Mouse (Mus musculus) midbrain, embryonic 13.5 days (tissue): ENCODE results near the gene Zmat3. TPM values are rescaled to one million over a fixed set of nuclear protein-coding genes. Genes with fewer than 3 reads are reported as not detected.
A peak's percentile ranks its signal among the peaks of the same experiment; 100 is the strongest.

Experiments
- ATAC-seq: fragments of 200-750 bp; cut with Nextera tagmentation; 2 replicates; pipeline ENCODE4 v1.8.0; 2017; ENCODE audit warnings: mild to moderate bottlenecking, moderate TSS enrichment, moderate library complexity
- H3K27ac ChIP-seq: fragments of 300-500 bp; sonication (generic); 2 replicates; pipeline ENCODE4 v1.5.1; 2015; ENCODE audit warnings: inconsistent platforms, mild to moderate bottlenecking, moderate library complexity
- H3K27me3 ChIP-seq: fragments of 300-500 bp; sonication (generic); 2 replicates; pipeline ENCODE4 v1.6.1; 2015; ENCODE audit warnings: mild to moderate bottlenecking, inconsistent platforms
- H3K36me3 ChIP-seq: fragments of 300-500 bp; sonication (generic); 2 replicates; pipeline ENCODE4 v1.6.1; 2015; ENCODE audit warnings: mild to moderate bottlenecking, inconsistent platforms
- H3K4me1 ChIP-seq: fragments of 300-500 bp; sonication (generic); replicated peaks from 2 replicates; pipeline ENCODE4 v1.6.1; 2015; ENCODE audit warnings: inconsistent platforms
- H3K4me2 ChIP-seq: fragments of 300-500 bp; sonication (generic); replicated peaks from 2 replicates; pipeline ENCODE4 v1.6.1; 2015; ENCODE audit warnings: moderate library complexity, mild to moderate bottlenecking, inconsistent platforms
- H3K4me3 ChIP-seq: fragments of 300-500 bp; sonication (generic); replicated peaks from 2 replicates; pipeline ENCODE4 v1.5.1; 2015; ENCODE audit warnings: mild to moderate bottlenecking, inconsistent platforms
- H3K9ac ChIP-seq: fragments of 300-500 bp; sonication (generic); replicated peaks from 2 replicates; pipeline ENCODE4 v1.6.1; 2015; ENCODE audit warnings: mild to moderate bottlenecking, inconsistent platforms
- H3K9me3 ChIP-seq: fragments of 300-500 bp; sonication (generic); 2 replicates; pipeline ENCODE4 v1.6.1; 2016; ENCODE audit warnings: mild to moderate bottlenecking, inconsistent platforms
- WGBS: fragments of 180-500 bp; shearing (Covaris S2); methylation state at CpG from one replicate; pipeline ENCODE4 v1.1.7; 2015; 5-methylcytosine and 5-hydroxymethylcytosine counted together
- polyA plus RNA-seq: library from polyadenylated mRNA; unstranded; fragments of >200 nt; fragmentation: Nextera tagmentation; extraction: Ambion mirVana; gene quantifications from 2 replicates; pipeline ENCODE4 v1.2.1, GENCODE M21; 2015

Zmat3 gene
- polyA plus RNA-seq, 1 experiment from 2014 or later = 9.4 TPM

DNA sequence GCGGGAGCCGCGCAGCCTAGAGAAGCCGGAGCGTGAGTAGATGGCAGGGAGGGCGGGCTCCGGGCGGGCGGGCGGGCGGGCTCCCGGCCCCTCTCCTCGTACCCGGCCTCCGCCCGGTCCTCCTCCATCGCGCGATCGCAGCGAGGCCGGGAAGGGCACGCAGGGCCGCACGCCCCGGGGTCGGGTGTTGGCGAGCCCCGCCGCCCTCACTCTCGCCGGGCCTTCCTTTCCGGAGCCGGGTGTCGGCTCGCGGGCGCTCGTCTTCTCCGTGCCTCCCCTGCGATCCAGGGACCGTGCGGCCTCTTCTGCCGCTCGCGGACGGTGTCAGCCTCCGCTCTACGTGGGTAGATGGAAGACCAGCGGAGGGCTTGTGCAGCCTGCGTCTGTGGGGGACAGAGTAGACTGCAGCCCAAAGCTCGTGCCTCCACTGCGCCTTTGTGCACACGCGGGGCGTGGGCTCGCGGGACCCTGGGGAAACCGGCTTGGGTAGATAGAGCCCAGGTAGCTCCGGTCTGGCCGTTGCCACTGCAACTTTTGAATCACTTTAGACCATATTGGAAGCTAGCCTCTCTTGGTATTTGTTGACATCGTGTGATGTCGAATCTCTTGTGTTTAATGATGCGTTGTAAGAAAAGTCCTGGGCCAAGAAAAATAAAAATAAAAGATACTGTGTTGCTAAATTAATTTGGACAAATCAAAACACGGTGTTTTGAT, 31.8 kb upstream of the Zmat3 start, which contains the start of gene Pik3ca:
Gene Pik3ca (plus strand): TSS at position 211 of the 714 bp plus-strand sequence.
- peak; percentile 80 for ATAC-seq
- WGBS = under 1% methylated on average over 43 of the region's 65 CpGs
- Histone ChIP-seq H3K4me2 (peak within 1 kb of the TSS; percentile 67), H3K36me3 (no peaks in the 10 kb centered on the region), H3K27me3 (no peaks in the 10 kb centered on the region), H3K9ac (peak within 1 kb of the TSS; percentile 95), H3K4me3 (peak within 1 kb of the TSS; percentile 91), H3K9me3 (no peaks in the 10 kb centered on the region), H3K27ac (peak within 1 kb of the TSS; percentile 96), H3K4me1 (peaks cover 40% of the 10 kb centered on the region)

DNA sequence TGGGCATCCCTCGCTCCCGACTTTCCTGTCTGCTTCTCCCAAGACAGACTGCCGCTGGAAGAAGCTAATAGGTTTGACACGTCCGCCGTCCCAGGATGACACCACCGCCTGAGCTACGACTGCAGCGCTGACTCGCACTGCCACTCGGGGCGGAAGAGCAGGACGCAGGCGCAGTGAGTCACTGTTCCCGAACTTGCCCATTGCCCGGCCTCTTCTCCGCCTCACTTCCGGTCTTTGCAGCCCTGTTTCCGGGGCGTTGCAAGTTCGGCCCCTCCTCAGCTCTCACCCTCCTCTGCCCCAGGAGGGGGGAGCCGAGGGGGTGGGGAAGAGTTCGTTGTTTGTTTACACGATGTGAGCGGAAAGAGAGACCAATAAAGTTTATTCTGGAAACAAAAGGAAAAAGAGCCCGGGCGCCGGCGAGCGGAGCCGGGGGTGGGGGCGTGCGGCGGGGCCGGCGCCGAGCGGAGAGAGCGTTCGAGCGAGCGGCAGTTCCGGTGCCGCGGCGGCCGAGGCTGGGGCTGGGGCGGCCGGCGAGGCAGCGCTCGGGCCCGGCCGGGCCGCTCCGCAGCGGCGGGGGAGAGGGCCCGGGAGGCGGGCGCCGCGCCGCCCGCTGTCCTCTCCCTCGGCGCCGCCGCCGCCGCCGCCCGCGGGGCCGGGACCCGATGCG, 31.1 kb upstream of the Zmat3 start:
- H3K36me3 ChIP-seq = no peaks in the 10 kb centered on the region
- H3K9me3 ChIP-seq = no peaks in the 10 kb centered on the region
- under 1% methylated on average over 47 of the region's 77 CpGs for WGBS
- peak overlapping the region; percentile 91 for H3K4me3 ChIP-seq
- H3K4me1 ChIP-seq = peaks cover 40% of the 10 kb centered on the region
- H3K4me2 ChIP-seq = peak overlapping the region; percentile 67
- H3K9ac ChIP-seq = peak overlapping the region; percentile 95
- peak; percentile 98 for ATAC-seq
- peak overlapping the region; percentile 96 for H3K27ac ChIP-seq
- no peaks in the 10 kb centered on the region for H3K27me3 ChIP-seq

DNA sequence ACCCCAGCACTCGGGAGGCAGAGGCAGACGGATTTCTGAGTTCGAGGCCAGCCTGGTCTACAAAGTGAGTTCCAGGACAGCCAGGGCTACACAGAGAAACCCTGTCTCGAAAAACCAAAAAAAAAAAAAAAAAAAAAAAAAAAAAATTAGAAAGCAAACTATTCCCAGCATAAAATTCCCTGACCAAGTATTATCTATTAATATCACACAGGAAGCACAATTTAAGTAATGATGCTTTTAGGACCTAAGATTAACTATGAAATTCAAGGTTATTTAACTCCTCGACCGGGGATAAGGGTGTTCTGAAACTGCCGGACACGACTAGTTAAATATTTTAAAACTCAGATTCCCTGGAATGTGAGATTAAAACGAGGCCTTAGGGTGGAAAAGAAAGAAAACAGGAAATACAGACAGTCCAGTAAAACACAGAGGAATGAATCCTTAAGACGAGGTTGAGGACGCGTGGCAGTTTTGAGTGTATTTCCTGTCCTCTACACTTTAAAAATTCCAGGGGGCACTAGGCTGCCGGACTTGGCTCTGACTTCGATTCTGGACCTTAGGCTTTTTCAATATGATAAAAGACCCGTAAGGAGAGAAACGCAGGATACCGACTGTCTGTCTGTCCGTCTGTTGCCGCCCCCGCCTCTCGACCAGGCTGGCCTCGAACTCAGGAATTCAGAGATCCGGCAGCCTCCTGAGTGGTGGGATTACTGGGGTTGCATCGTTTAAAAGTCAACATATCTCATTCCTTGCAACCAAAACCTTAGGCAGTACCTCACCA, 30.1 kb upstream of the Zmat3 start:
- peak overlapping the region; percentile 55 for H3K4me2 ChIP-seq
- ATAC-seq = no peak
- peak overlapping the region; percentile 91 for H3K4me3 ChIP-seq
- peak overlapping the region; percentile 57 for H3K9ac ChIP-seq
- H3K4me1 ChIP-seq = peaks cover 33% of the 10 kb centered on the region
- H3K27me3 ChIP-seq = no peaks in the 10 kb centered on the region
- H3K36me3 ChIP-seq = no peaks in the 10 kb centered on the region
- no peaks in the 10 kb centered on the region for H3K9me3 ChIP-seq
- 27% methylated on average over 24 of the region's 24 CpGs for WGBS
- H3K27ac ChIP-seq = peak overlapping the region; percentile 96

DNA sequence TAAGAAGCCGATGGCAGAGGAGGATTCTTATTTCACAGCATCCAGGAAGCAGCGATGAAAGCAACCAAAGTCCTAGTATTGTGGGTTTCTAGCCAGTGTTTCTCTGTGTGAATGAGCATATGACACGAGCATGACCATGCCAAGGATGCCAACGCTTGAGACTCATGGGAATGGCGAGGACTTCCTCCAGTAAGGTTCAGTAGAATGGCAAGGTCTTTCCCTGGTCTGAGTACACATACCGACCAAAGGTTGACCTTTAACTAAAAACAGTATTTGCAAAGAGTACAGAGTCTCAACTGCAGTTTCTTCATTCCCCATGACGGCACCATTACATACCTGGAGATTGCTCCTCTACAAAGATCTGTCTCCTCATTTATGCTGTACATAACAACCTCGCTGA, 28.2 kb upstream of the Zmat3 start:
- WGBS = 89% methylated on average over 8 of the region's 8 CpGs
- ATAC-seq = no peak
- H3K4me2 ChIP-seq = no peak overlapping the region

DNA sequence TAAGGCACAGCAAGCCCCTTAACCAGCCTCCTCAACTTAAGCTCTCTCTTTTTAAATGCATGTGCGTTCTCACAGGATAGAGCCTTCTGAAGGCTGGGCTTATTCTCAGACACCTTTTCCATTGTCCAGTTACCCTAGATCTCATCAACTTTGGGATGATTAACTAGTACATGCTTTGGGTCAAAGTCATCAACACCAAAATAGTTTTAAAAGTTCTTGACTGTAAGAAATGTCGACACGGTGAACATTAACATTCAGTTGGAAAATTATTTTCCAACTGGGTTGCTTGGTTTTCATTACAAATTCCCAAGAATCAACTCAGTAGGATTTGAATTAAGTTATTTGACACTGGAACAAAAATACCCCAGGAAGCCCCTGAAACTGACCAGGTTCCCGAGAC, 27.0 kb upstream of the Zmat3 start:
- WGBS = 86% methylated on average over 4 of the region's 4 CpGs
- H3K4me1 ChIP-seq = peaks cover 5% of the 10 kb centered on the region
- H3K4me3 ChIP-seq = no peak overlapping the region
- no peaks in the 10 kb centered on the region for H3K27me3 ChIP-seq
- no peak overlapping the region for H3K27ac ChIP-seq
- H3K4me2 ChIP-seq = no peak overlapping the region
- no peak for ATAC-seq
- no peaks in the 10 kb centered on the region for H3K36me3 ChIP-seq
- H3K9me3 ChIP-seq = no peaks in the 10 kb centered on the region
- H3K9ac ChIP-seq = no peak overlapping the region

More for the DNA sequence above, 28.2 kb upstream of the Zmat3 start:
- Histone ChIP-seq H3K4me3 (no peak overlapping the region), H3K9ac (no peak overlapping the region), H3K9me3 (no peaks in the 10 kb centered on the region), H3K4me1 (peaks cover 14% of the 10 kb centered on the region), H3K36me3 (no peaks in the 10 kb centered on the region), H3K27ac (no peak overlapping the region), H3K27me3 (no peaks in the 10 kb centered on the region)

DNA sequence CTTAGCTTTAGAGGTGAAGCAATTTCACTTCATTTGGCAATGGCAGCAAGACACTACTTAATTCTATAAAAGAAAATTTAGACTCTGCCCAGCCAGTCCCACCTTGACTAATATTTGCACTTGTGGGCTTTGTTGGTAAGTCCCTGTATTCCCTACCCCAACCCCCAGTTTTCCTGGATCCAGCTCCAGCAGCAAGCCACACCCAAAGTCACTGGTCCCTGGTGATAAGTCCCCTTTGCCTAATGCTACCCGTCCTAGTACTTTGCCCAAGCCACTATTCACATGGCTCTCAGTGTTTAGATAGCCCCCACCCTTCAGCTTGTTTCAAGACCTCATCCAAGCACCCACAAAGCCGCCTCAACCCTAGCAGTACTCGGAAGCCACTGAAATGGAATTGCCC, 15.7 kb upstream of the Zmat3 start:
- 77% methylated on average over 3 of the region's 3 CpGs for WGBS
- ATAC-seq = no peak
- H3K9ac ChIP-seq = no peak overlapping the region
- H3K4me1 ChIP-seq = no peaks in the 10 kb centered on the region
- H3K4me2 ChIP-seq = no peak overlapping the region
- no peak overlapping the region for H3K4me3 ChIP-seq
- H3K27ac ChIP-seq = no peak overlapping the region
- no peaks in the 10 kb centered on the region for H3K9me3 ChIP-seq
- no peaks in the 10 kb centered on the region for H3K36me3 ChIP-seq
- H3K27me3 ChIP-seq = no peaks in the 10 kb centered on the region

DNA sequence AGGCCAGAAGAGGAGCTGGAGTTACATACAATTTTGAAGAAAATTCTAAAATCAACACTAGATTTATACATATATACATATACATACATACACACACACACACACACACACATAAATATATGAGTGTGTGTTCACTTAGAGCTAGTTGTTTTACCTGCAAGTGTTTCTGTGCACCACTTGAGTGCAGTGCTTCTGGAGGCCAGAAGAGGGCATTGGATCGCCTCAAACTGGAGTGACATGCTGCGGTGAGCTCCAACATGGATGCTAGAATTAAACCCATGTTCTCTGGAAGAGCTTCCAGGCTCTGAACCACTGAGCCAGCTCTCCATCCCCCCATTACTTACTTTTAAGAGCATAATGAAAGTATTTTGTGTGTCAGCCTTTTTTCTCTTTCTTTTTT, 14.1 kb upstream of the Zmat3 start:
- Histone ChIP-seq H3K27me3 (no peaks in the 10 kb centered on the region), H3K4me3 (no peak overlapping the region), H3K9me3 (no peaks in the 10 kb centered on the region), H3K9ac (no peak overlapping the region), H3K36me3 (no peaks in the 10 kb centered on the region), H3K4me1 (no peaks in the 10 kb centered on the region), H3K27ac (no peak overlapping the region), H3K4me2 (no peak overlapping the region)
- ATAC-seq = no peak
- 43% methylated on average over 2 of the region's 2 CpGs for WGBS

DNA sequence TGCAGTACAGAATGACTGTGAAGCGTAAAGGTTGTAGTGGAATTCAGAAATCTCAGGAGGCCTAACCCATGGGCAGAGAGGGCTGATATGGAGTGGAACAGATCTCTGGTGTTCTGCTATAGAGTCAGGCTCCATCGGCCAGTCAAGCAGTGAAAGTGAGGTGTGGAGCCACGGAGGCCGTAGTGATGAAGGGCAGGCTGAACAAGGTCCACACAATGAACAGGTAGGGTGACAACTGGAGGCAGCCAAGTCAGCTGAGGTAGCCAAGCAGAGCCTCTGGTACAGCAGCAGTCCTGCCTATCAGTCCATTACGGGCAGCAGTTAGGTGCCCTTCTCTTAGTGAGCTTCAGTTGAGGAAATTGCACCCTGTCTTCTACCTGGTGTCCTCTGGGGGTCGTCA, 7.4 kb upstream of the Zmat3 start:
- Histone ChIP-seq H3K27me3 (no peaks in the 10 kb centered on the region), H3K4me2 (no peak overlapping the region), H3K9me3 (no peaks in the 10 kb centered on the region), H3K36me3 (no peaks in the 10 kb centered on the region), H3K4me3 (no peak overlapping the region), H3K27ac (no peak overlapping the region), H3K4me1 (no peaks in the 10 kb centered on the region), H3K9ac (no peak overlapping the region)
- no peak for ATAC-seq
- 84% methylated on average over 6 of the region's 6 CpGs for WGBS

DNA sequence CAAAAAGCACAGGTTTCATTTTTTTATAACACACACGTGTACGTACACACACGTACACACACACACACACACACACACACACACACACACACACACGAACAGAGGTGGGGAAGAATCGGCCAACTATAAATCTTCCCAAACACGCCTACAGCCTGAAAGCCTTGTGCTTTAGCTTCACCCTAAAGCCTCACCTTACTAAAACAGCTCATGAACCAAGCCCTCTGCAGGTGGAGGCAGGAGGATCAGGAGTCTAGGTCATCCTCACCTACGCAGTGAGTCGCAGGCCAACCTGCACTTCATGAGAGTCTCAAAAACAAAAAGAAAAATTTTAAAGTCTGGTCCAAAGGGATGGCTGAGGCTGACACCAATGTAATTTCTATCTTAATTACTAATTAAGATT, 6.7 kb upstream of the Zmat3 start:
- Histone ChIP-seq H3K27ac (no peak overlapping the region), H3K27me3 (no peaks in the 10 kb centered on the region), H3K36me3 (no peaks in the 10 kb centered on the region), H3K9ac (no peak overlapping the region), H3K9me3 (no peaks in the 10 kb centered on the region), H3K4me3 (no peak overlapping the region), H3K4me1 (no peaks in the 10 kb centered on the region), H3K4me2 (no peak overlapping the region)
- no peak for ATAC-seq
- WGBS = 89% methylated on average over 8 of the region's 8 CpGs

DNA sequence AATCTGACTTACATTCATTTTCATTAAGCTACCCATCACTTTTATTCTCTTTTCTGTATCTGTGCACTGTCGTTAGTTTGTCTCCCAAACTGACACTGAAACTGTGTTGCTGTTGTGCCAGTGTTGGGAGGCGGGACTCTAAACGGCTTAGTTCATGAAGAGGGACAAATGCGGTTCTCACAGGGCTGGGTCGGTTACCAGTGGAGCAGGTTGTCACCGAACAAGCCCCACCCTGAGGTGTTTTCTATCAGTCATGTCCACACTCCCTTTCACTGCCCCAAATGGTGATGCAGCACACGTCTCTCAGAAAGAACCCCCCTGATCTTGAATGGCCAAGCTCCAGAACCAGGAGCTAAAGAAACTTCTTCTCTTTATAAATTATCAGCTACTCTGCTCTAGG, 6.1 kb upstream of the Zmat3 start:
- H3K9me3 ChIP-seq = no peaks in the 10 kb centered on the region
- no peak overlapping the region for H3K9ac ChIP-seq
- WGBS = 74% methylated on average over 7 of the region's 7 CpGs
- H3K27ac ChIP-seq = no peak overlapping the region
- no peaks in the 10 kb centered on the region for H3K27me3 ChIP-seq
- no peaks in the 10 kb centered on the region for H3K36me3 ChIP-seq
- H3K4me1 ChIP-seq = no peaks in the 10 kb centered on the region
- H3K4me3 ChIP-seq = no peak overlapping the region
- no peak overlapping the region for H3K4me2 ChIP-seq
- no peak for ATAC-seq

DNA sequence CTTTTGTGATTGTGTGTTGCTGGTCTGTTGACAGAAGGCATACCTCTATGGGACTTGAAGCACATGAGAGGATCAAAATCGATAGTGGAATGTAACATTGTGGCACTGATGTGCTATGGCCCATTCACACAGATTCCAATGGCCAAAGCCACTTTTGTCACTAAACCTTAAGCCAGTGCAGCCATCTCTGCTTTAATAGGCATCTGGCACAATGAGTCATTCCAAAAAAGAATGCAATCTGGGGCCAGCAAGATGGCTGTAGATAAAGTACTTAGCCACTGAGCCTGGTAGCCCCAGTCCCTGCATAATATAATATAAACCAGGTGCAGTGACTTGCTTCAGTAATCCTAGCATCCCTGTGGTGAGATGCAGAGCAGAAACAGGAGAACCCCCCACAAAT, 1.7 kb upstream of the Zmat3 start:
- Histone ChIP-seq H3K27me3 (no peaks in the 10 kb centered on the region), H3K4me3 (no peak overlapping the region), H3K4me1 (peaks cover 23% of the 10 kb centered on the region), H3K27ac (no peak overlapping the region), H3K4me2 (no peak overlapping the region), H3K36me3 (no peaks in the 10 kb centered on the region), H3K9me3 (no peaks in the 10 kb centered on the region), H3K9ac (no peak overlapping the region)
- no peak for ATAC-seq
- 78% methylated on average over 1 of the region's 1 CpGs for WGBS

DNA sequence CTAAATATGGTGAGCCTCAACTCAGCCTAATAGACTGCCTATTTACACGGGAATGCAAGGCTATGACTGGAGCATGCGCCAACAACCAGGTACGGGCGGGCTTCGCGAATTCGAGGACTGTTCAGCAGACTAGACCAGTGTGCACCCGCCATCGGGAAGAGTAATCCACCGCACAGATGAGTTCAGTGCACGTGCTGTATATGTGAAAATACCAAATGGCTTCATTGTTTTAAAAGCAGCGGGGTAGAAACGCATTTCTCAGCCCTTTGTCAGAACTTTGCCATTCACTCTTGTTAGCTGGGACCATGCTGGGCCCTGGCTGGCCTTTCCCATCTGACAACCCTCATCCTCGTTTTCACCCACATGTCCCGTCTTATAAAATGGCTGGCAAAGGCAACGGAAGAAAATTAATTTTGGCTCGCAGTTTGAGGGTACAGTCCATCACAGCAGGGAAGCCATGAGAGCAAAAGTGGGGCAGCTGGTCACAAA, 476 bp upstream of the Zmat3 start:
- no peaks in the 10 kb centered on the region for H3K36me3 ChIP-seq
- H3K4me2 ChIP-seq = peak overlapping the region; percentile 70
- peaks cover 24% of the 10 kb centered on the region for H3K4me1 ChIP-seq
- 61% methylated on average over 17 of the region's 17 CpGs for WGBS
- peak overlapping the region; percentile 88 for H3K4me3 ChIP-seq
- H3K9ac ChIP-seq = no peak overlapping the region; the same call in 1 of the 2 replicates
- H3K27me3 ChIP-seq = no peaks in the 10 kb centered on the region
- no peaks in the 10 kb centered on the region for H3K9me3 ChIP-seq
- peak overlapping the region; percentile 92 for H3K27ac ChIP-seq
- ATAC-seq = peak; percentile 31; the same call in 1 of the 2 replicates
